Mouse (Mus musculus): Measurements from ENCODE around the gene Nos1ap.

DNA sequence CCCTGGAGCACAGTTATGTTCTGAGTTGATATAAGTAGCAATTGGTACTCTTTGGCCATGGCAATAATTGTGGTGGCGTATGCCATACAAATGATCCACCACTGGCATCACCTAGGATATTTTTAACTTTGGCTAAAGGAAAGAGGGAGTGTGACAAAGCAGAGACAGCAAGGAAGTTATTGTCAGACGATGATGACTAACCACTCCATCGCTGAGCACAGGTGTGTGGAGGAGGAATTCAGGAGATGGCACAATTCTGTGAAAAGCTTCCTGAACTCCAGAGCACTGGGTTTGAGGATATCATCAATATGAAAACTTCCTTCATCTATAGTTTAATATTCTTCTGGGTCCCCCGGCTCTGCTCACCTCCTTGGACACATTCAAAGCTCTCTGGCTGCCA, 31.7 kb downstream of the Nos1ap start:
- TF ChIP-seq CTCF (IDR thresholded peaks at IDR 0.05; ENCODE audit: low read depth) = no peak
- TF ChIP-seq EP300 (optimal IDR thresholded peaks at IDR 0.05) = no peak
